Mouse (Mus musculus) CH12.LX (cell line): ENCODE data around the gene Gpr137. TPM values are rescaled to one million over a fixed set of nuclear protein-coding genes. Genes with fewer than 3 reads are reported as not detected.

Source experiments
- DNase-seq: peaks from one replicate; pipeline ENCODE4 v3.0.0-alpha.2; 2013; ENCODE audit errors: extremely low read depth
- H3K27ac ChIP-seq: 2 replicates; pipeline ENCODE4 v1.5.1; 2012; ENCODE audit warnings: low read depth, mild to moderate bottlenecking, control low read depth, moderate library complexity; ENCODE audit not compliant: insufficient read depth
- H3K27me3 ChIP-seq: replicated peaks from 2 replicates; pipeline ENCODE3; 2012; ENCODE audit warnings: inconsistent platforms
- H3K36me3 ChIP-seq, 2 experiments: replicated peaks in 1 of 2; 2 replicates each; pipeline versions ENCODE3 to v1.6.1; 2012; ENCODE audit warnings: inconsistent platforms in 1 of 2, low read length in 1 of 2, mild to moderate bottlenecking in 1 of 2, mixed read lengths in 1 of 2, moderate library complexity in 1 of 2; ENCODE audit not compliant: control insufficient read depth in 1 of 2, insufficient read depth in 1 of 2
- H3K4me1 ChIP-seq, 2 experiments: 2 replicates each; pipeline ENCODE4 v1.6.1; 2012; ENCODE audit warnings: inconsistent platforms in 1 of 2, moderate library complexity in 1 of 2; ENCODE audit not compliant: insufficient read depth in 2 of 2, control insufficient read depth in 1 of 2
- H3K4me2 ChIP-seq: 2 replicates; pipeline ENCODE4 v1.6.1; 2012; ENCODE audit warnings: low read depth, mild to moderate bottlenecking, control low read depth; ENCODE audit not compliant: poor library complexity, insufficient read depth, severe bottlenecking
- H3K4me3 ChIP-seq, 3 experiments: fragments of 150-350 bp in 1 of 3; sonication (generic) in 1 of 3; replicated peaks in 1 of 3; 2 replicates each; pipeline versions ENCODE3 to v1.5.1; 2011 to 2012; ENCODE audit warnings: low read depth in 2 of 3, low read length in 2 of 3, mild to moderate bottlenecking in 2 of 3, moderate library complexity in 2 of 3, control low read depth in 1 of 3, improper control_type of control experiment in 1 of 3, inconsistent platforms in 1 of 3, mixed read lengths in 1 of 3; ENCODE audit not compliant: poor library complexity in 1 of 3
- H3K79me2 ChIP-seq: replicated peaks from 2 replicates; pipeline ENCODE4 v1.6.1; 2012; ENCODE audit warnings: mild to moderate bottlenecking, moderate library complexity; ENCODE audit not compliant: control insufficient read depth, poor library complexity, insufficient read depth, severe bottlenecking; ENCODE audit errors: extremely low read depth
- H3K9ac ChIP-seq: 2 replicates; pipeline ENCODE4 v1.6.1; 2012; ENCODE audit warnings: low read depth, mild to moderate bottlenecking, control low read depth, moderate library complexity; ENCODE audit not compliant: insufficient read depth
- H3K9me3 ChIP-seq: replicated peaks from 2 replicates; pipeline ENCODE3; 2012; ENCODE audit warnings: low read length, inconsistent platforms, mixed read lengths
- CHD1 ChIP-seq: IDR thresholded peaks from 2 replicates; pipeline ENCODE4 v1.6.1; 2012; ENCODE audit warnings: low read depth, low read length, improper control_type of control experiment, inconsistent platforms
- ELF1 ChIP-seq: IDR thresholded peaks from 2 replicates; pipeline ENCODE4 v1.6.1; 2014; ENCODE audit warnings: low read depth, mild to moderate bottlenecking, inconsistent platforms, low read length, improper control_type of control experiment
- EP300 ChIP-seq: IDR thresholded peaks from 2 replicates; pipeline ENCODE4 v1.6.1; 2011; ENCODE audit warnings: low read length, improper control_type of control experiment
- HCFC1 ChIP-seq: IDR thresholded peaks from 2 replicates; pipeline ENCODE4 v1.6.1; 2012; ENCODE audit warnings: low read depth, mild to moderate bottlenecking, inconsistent platforms, low read length, improper control_type of control experiment
- JUN ChIP-seq: IDR thresholded peaks from 2 replicates; pipeline ENCODE4 v1.6.1; 2011; ENCODE audit warnings: low read depth, mild to moderate bottlenecking, low read length, improper control_type of control experiment, moderate library complexity; ENCODE audit not compliant: insufficient read depth
- JUND ChIP-seq: conservative IDR thresholded peaks from 2 replicates; pipeline ENCODE4 v1.6.1; 2011; ENCODE audit warnings: low read depth, low read length, improper control_type of control experiment
- MAX ChIP-seq: IDR thresholded peaks from 2 replicates; pipeline ENCODE4 v1.6.1; 2011; ENCODE audit warnings: low read length, improper control_type of control experiment
- MXI1 ChIP-seq: IDR thresholded peaks from 2 replicates; pipeline ENCODE4 v1.6.1; 2011; ENCODE audit warnings: mild to moderate bottlenecking, low read depth, low read length, improper control_type of control experiment
- RAD21 ChIP-seq: IDR thresholded peaks from 2 replicates; pipeline ENCODE4 v1.6.1; 2011; ENCODE audit warnings: low read depth, mild to moderate bottlenecking, low read length, improper control_type of control experiment, moderate library complexity
- RCOR1 ChIP-seq: conservative IDR thresholded peaks from 2 replicates; pipeline ENCODE4 v1.6.1; 2012; ENCODE audit warnings: low read depth, mild to moderate bottlenecking, inconsistent platforms, low read length, improper control_type of control experiment
- SMC3 ChIP-seq: IDR thresholded peaks from 2 replicates; pipeline ENCODE4 v1.6.1; 2011; ENCODE audit warnings: low read depth, low read length, improper control_type of control experiment
- TBP ChIP-seq: conservative IDR thresholded peaks from 2 replicates; pipeline ENCODE4 v1.6.1; 2011; ENCODE audit warnings: low read depth, low read length, improper control_type of control experiment
- USF1 ChIP-seq: IDR thresholded peaks from 2 replicates; pipeline ENCODE4 v1.6.1; 2014; ENCODE audit warnings: low read depth, mild to moderate bottlenecking, inconsistent platforms, low read length, improper control_type of control experiment
- USF2 ChIP-seq: conservative IDR thresholded peaks from 2 replicates; pipeline ENCODE4 v1.6.1; 2011; ENCODE audit warnings: low read depth, low read length, improper control_type of control experiment
- ZKSCAN1 ChIP-seq: IDR thresholded peaks from 2 replicates; pipeline ENCODE4 v1.6.1; 2012; ENCODE audit warnings: low read depth, inconsistent platforms, low read length, improper control_type of control experiment, borderline replicate concordance
- ZMIZ1 ChIP-seq: IDR thresholded peaks from 2 replicates; pipeline ENCODE4 v1.6.1; 2012; ENCODE audit warnings: low read depth, mild to moderate bottlenecking, inconsistent platforms, low read length, improper control_type of control experiment
- dilution Hi-C: fragments of 300-500 bp; cut with MboI; formaldehyde crosslinking; loops from 2 replicates; pipeline ENCODE4 v1.14.3; 2020; ENCODE audit warnings: low sequenced_read_pairs; ENCODE audit not compliant: extremely low pct_unique_long_range_greater_than_20kb, extremely low pct_ligation_motif_present
- in situ Hi-C: fragments of 300-500 bp; cut with MboI; formaldehyde crosslinking; loops from 3 replicates; pipeline ENCODE4 v1.14.3; 2019; ENCODE audit warnings: low sequenced_read_pairs, low pct_ligation_motif_present, low pct_unique_long_range_greater_than_20kb, mixed read lengths
- polyA plus RNA-seq: library from polyadenylated mRNA; unstranded; fragments of >175 nt; gene quantifications from 2 replicates; pipeline ENCODE4 v1.2.1, GENCODE M21; 2012; ENCODE audit warnings: low read depth; ENCODE audit not compliant: insufficient read length
- total RNA-seq, 2 experiments: library from RNA; depleted of rRNA; stranded (reverse); fragments of 300-350 nt in 1 of 2; fragments of >200 nt in 1 of 2; gene quantifications; 2 replicates each; pipeline ENCODE4 v1.2.3; 2012 to 2014

The Gpr137 gene
- total and polyA plus RNA-seq, 3 experiments = 8.8 to 18.1 (median 14.4) TPM

DNA sequence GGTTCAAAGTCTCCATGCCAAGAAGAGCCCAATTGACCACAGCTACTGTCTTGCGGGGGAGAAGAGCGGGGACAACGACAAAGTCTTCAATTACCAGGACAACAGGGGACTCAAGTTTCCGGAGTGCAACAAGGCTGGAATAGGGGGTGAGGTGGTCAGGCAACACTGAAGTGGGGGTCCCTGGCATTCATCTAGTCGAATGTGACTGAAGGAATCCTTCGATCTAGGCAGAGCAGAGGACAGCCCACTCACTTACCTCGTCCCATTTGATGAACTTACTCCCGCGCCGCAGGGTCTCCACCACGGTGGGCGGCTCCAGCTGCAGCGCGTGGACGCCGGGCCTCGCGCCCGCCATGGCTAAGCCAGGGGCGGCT lies 27.0 kb upstream of the Gpr137 start:
- H3K4me1 ChIP-seq = peaks cover 9 to 49% of the 10 kb centered on the region in 2 experiments
- H3K9me3 ChIP-seq = no peaks in the 10 kb centered on the region
- peaks cover 9 to 26% of the 10 kb centered on the region in 2 experiments for H3K36me3 ChIP-seq
- H3K27me3 ChIP-seq = peaks cover 3% of the 10 kb centered on the region
- in situ Hi-C loops (no loop called here), dilution Hi-C loops (no loop called here)
- no peak for TF ChIP-seq RAD21
- no peak for TF ChIP-seq EP300
- no peak for TF ChIP-seq JUN
- no peak for TF ChIP-seq TBP
- no peak for TF ChIP-seq ZMIZ1
- no peak for TF ChIP-seq HCFC1
- TF ChIP-seq RCOR1 = no peak
- TF ChIP-seq USF1 = no peak
- no peak for TF ChIP-seq JUND
- no peaks in the 10 kb centered on the region for H3K79me2 ChIP-seq
- no peak for DNase-seq
- no peak overlapping the region for H3K27ac ChIP-seq
- H3K4me2 ChIP-seq = peak overlapping the region; percentile 21
- peak overlapping the region; percentile 39 to 80 (median 70) for H3K4me3 ChIP-seq
- peak overlapping the region; percentile 69; the same call in 1 of the 2 replicates for H3K9ac ChIP-seq

DNA sequence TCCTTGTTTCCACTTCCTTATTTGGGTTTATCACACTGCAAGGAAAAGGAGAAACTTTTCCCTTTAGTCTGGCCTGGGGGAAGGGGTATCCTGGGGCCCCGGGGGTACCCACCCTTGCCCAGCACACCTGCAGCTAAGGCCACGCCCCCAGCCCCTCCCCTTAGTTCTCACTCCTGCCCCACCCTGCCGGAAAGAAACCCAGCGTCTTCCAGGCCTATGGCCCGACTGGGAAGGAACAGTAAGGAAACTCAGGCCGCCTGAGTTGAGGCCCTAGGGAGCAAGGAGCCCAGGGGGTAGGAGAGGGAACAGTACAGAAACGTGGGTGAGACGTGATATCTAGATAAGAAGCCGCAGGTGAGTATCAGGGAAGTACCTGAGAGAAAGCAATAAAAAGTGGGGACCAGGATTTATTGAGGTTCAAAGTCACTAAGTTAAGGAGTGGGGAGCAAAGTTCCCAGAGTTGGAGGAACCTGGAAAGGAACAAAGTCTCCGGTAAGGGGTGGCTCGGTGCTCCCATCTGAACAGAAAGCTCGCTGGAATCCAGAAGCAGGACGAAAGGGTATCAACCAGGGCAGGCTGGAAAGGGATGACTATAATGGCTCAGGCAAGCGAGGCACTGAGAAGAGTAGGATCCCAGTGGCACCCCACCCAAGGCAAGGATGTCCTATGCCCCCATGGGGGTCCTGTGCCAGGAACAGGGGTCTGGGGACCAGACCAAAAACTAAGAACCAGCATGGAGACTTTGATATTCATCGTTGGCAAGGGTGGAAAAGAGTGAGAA lies 26.4 kb upstream of the Gpr137 start:
- TF ChIP-seq EP300 (no peak), USF2 (no peak), CHD1 (no peak), MAX (0 out of 2 replicates have a peak, but pooled peaks have one; percentile 20), JUND (no peak), SMC3 (no peak), JUN (no peak), MXI1 (no peak; the same call in 1 of the 2 replicates), ELF1 (0 out of 2 replicates have a peak, but pooled peaks have one; percentile 3), ZKSCAN1 (no peak)
- H3K4me1 ChIP-seq = peaks cover 9 to 44% of the 10 kb centered on the region in 2 experiments
- dilution Hi-C loops = no loop called here

More for the DNA sequence above, 26.4 kb upstream of the Gpr137 start:
- Histone ChIP-seq H3K27ac (no peak overlapping the region), H3K4me3 (peak overlapping the region in 2 of 3 experiments; percentile 39 to 70), H3K9ac (no peak overlapping the region; the same call in 1 of the 2 replicates), H3K27me3 (peaks cover 3% of the 10 kb centered on the region), H3K36me3 (peaks cover 15 to 32% of the 10 kb centered on the region in 2 experiments), H3K79me2 (no peaks in the 10 kb centered on the region), H3K9me3 (no peaks in the 10 kb centered on the region), H3K4me2 (peak overlapping the region; percentile 21)
- in situ Hi-C loops = no loop called here
- no peak for DNase-seq
